Mouse (Mus musculus) stomach, embryonic 14.5 days (tissue): ENCODE data around the gene Bysl. TPM values are rescaled to one million over a fixed set of nuclear protein-coding genes. Genes with fewer than 3 reads are reported as not detected.

ENCODE experiments used
- ATAC-seq: fragments of 200-750 bp; cut with Nextera tagmentation; 2 replicates; pipeline ENCODE4 v1.8.0; 2017; ENCODE audit warnings: low read depth, moderate TSS enrichment; ENCODE audit not compliant: insufficient number of reproducible peaks, insufficient read depth, low FRiP score
- H3K27ac ChIP-seq: fragments of 300-500 bp; sonication (generic); 2 replicates; pipeline ENCODE4 v1.5.1; 2014; ENCODE audit warnings: mild to moderate bottlenecking, low read length, moderate library complexity, mixed read lengths
- H3K27me3 ChIP-seq: fragments of 300-500 bp; sonication (generic); 2 replicates; pipeline ENCODE4 v1.6.1; 2014; ENCODE audit warnings: low read length, control low read depth, mixed read lengths; ENCODE audit not compliant: control insufficient read depth, insufficient read depth
- H3K36me3 ChIP-seq: fragments of 300-500 bp; sonication (generic); 2 replicates; pipeline ENCODE4 v1.6.1; 2014; ENCODE audit warnings: mild to moderate bottlenecking, control low read depth, low read length, moderate library complexity, mixed read lengths; ENCODE audit not compliant: control insufficient read depth, insufficient read depth
- H3K4me1 ChIP-seq: fragments of 300-500 bp; sonication (generic); 2 replicates; pipeline ENCODE4 v1.6.1; 2014; ENCODE audit warnings: low read length, control low read depth, mixed read lengths; ENCODE audit not compliant: control insufficient read depth, insufficient read depth
- H3K4me2 ChIP-seq: fragments of 300-500 bp; sonication (generic); replicated peaks from 2 replicates; pipeline ENCODE4 v1.6.1; 2014; ENCODE audit warnings: low read depth, low read length, control low read depth
- H3K4me3 ChIP-seq: fragments of 300-500 bp; sonication (generic); 2 replicates; pipeline ENCODE4 v1.5.1; 2014; ENCODE audit warnings: low read depth, low read length, control low read depth
- H3K9ac ChIP-seq: fragments of 300-500 bp; sonication (generic); replicated peaks from 2 replicates; pipeline ENCODE4 v1.6.1; 2014; ENCODE audit warnings: low read depth, mild to moderate bottlenecking, control low read depth, low read length, moderate library complexity, mixed read lengths
- H3K9me3 ChIP-seq: fragments of 300-500 bp; sonication (generic); 2 replicates; pipeline ENCODE4 v1.6.1; 2016; ENCODE audit warnings: low read depth, low read length, control low read depth; ENCODE audit not compliant: control insufficient read depth
- WGBS: fragments of 180-500 bp; shearing (Covaris S2); extraction: QIAGEN DNeasy Blood & Tissue Kit; methylation state at CpG from one replicate; pipeline ENCODE4 v1.1.7; 2014; 5-methylcytosine and 5-hydroxymethylcytosine counted together
- polyA plus RNA-seq: library from polyadenylated mRNA; unstranded; fragments of >200 nt; fragmentation: Nextera tagmentation; extraction: Ambion mirVana; gene quantifications from 2 replicates; pipeline ENCODE4 v1.2.1, GENCODE M21; 2014

Bysl gene
- polyA plus RNA-seq, 1 experiment from 2014 or later, result 22.1 TPM

DNA sequence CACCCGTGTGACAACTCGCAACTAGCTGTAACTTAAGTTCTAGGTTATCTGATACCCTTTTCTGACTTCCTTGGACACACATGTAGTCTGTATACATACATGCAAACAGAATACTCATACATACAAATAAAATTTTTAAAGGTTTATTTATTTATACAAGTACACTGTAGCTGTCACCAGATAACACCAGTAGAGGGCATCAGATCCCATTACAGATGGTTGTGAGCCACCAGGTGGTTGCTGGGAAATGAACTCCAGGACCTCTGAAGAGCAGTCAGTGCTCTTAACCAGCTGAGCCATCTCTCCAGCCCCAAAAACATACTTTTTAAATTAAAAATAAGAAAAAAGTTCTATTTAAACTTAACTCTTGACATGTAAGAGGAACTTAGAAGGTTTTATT, 31.7 kb upstream of the Bysl start:
- no peak overlapping the region for H3K27ac ChIP-seq

GRCm38 (mm10) chr17:47633999-47634770, 22.9 kb upstream of the Bysl start:
- Histone ChIP-seq H3K9ac (no peak overlapping the region), H3K9me3 (no peaks in the 10 kb centered on the region), H3K36me3 (no peaks in the 10 kb centered on the region), H3K27me3 (no peaks in the 10 kb centered on the region), H3K4me3 (no peak overlapping the region), H3K27ac (no peak overlapping the region), H3K4me1 (peaks cover 18% of the 10 kb centered on the region; the same call in 1 of the 2 replicates), H3K4me2 (no peak overlapping the region)
- WGBS, result 71% methylated on average over 7 of the region's 7 CpGs
- ATAC-seq, result no peak

More for the DNA sequence above, 31.7 kb upstream of the Bysl start:
- no peak overlapping the region for H3K4me3 ChIP-seq
- no peaks in the 10 kb centered on the region for H3K9me3 ChIP-seq
- H3K9ac ChIP-seq, result no peak overlapping the region
- H3K4me2 ChIP-seq, result no peak overlapping the region
- no peaks in the 10 kb centered on the region for H3K36me3 ChIP-seq
- no peak for ATAC-seq
- H3K27me3 ChIP-seq, result no peaks in the 10 kb centered on the region
- no peaks in the 10 kb centered on the region for H3K4me1 ChIP-seq
- WGBS, result 74% methylated on average over 2 of the region's 2 CpGs

DNA sequence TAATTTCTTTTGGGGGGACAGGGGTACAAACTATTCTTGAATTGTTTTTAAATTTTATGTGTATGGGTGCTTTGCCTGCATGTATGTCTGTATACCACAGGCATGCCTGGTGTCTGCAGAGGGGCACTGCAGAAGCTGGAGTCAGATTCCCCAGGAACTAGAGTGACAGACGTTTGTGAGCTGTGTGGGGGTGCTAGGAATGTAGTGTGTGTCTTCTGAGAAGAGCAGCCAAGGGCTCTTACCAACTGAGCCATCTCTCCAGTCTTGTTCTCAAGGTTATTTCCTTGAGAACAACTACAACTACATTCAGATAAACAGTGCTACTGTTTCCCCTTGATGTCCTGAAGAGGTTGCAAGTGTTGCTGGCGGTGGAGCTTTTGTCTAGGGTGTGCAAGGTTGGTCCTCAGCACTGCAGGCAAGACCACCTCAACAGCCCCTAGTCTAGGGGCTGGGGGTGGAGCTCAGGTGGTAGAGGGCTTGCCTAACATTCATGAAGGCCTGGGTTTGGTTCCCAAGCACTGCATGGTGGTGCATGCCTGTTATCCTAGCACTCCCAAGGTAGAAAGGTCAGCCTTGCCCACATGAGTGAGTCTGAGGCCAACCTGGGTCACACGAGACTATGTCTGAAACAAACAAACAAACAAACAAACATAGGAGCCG, 21.0 kb upstream of the Bysl start:
- Histone ChIP-seq H3K27me3 (no peaks in the 10 kb centered on the region), H3K27ac (no peak overlapping the region), H3K9me3 (no peaks in the 10 kb centered on the region), H3K4me2 (no peak overlapping the region), H3K4me3 (no peak overlapping the region), H3K36me3 (no peaks in the 10 kb centered on the region), H3K9ac (no peak overlapping the region), H3K4me1 (peaks cover 23% of the 10 kb centered on the region)
- WGBS, result 68% methylated on average over 4 of the region's 4 CpGs
- no peak for ATAC-seq

- Histone ChIP-seq H3K9me3 (no peaks in the 10 kb centered on the region), H3K4me3 (peak within 1 kb of the TSS; percentile 67), H3K27ac (peak within 1 kb of the TSS; percentile 91), H3K9ac (peak within 1 kb of the TSS; percentile 71), H3K4me1 (peaks cover 23% of the 10 kb centered on the region), H3K4me2 (peak within 1 kb of the TSS; percentile 98), H3K36me3 (peaks cover 3% of the 10 kb centered on the region; the same call in 1 of the 2 replicates), H3K27me3 (no peaks in the 10 kb centered on the region)
- 2% methylated on average over 3 of the region's 3 CpGs for WGBS
- no peak for ATAC-seq
Observed at GRCm38 (mm10) chr17:47630678-47631065, 19.4 kb upstream of the Bysl start, which contains the start of gene Usp49. Usp49 (plus strand) TSS chr17:47630690.

DNA sequence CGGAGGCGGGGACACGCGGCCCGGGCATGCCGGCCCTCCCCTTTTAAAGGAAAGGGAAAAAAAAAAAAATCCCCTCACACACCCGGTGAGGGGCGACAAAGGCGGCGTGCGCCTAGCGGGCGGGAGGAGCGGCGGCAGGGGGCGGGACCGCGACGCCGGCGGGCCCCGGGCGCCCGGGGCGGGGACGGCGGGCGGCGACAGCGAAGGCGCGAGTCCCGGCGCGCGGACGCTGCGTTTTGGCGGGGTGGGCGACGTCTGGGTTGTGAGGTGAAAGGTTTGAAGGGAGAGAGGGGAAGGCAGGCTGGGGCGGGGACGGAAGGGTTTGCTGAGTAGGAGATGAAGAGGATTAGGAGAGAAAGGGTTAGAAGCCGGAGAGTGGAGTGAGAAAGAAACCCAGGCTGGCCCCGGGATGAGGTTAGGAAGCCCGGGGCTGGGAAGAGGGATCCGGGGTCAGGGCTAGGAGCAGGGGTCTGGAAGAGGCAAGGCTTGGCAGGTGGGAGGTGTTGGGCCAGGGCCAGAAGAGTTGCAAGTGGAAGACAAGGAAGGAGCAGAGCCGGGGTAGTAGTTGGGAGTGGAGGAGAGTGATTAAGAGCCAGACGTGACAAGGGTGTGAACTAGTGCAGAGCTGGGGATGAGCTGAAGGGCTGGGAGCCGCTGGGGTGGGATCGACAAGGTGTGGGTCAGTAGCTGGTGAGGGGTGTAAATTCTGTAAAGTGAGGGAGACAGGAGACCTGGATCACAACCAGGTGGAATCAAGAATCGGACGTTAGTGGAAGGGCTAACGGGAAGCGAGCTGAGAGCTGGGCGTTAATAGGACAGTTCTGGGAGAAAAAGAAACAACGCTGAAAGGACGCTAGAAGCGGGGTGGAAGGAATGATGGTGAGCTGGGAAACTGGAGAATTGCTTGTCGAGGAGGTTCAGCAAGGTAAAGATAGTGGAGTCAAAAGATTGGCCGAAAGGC, 18.7 kb upstream of the Bysl start:
- Histone ChIP-seq H3K36me3 (peaks cover 8% of the 10 kb centered on the region; the same call in 1 of the 2 replicates), H3K27me3 (no peaks in the 10 kb centered on the region), H3K27ac (peak overlapping the region; percentile 91), H3K4me2 (peak overlapping the region; percentile 98), H3K9ac (peak overlapping the region; percentile 71), H3K4me1 (peaks cover 23% of the 10 kb centered on the region), H3K9me3 (no peaks in the 10 kb centered on the region), H3K4me3 (peak overlapping the region; percentile 67)
- under 1% methylated on average over 60 of the region's 61 CpGs for WGBS
- peak; percentile 30; the same call in 1 of the 2 replicates for ATAC-seq

- WGBS, result under 1% methylated on average over 62 of the region's 63 CpGs
- peaks cover 23% of the 10 kb centered on the region for H3K4me1 ChIP-seq
- peak overlapping the region; percentile 91 for H3K27ac ChIP-seq
- H3K27me3 ChIP-seq, result no peaks in the 10 kb centered on the region
- no peaks in the 10 kb centered on the region for H3K9me3 ChIP-seq
- H3K4me2 ChIP-seq, result peak overlapping the region; percentile 98
- peak overlapping the region; percentile 67 for H3K4me3 ChIP-seq
- ATAC-seq, result peak; percentile 94
- peak overlapping the region; percentile 71 for H3K9ac ChIP-seq
- peaks cover 11% of the 10 kb centered on the region for H3K36me3 ChIP-seq
Observed at GRCm38 (mm10) chr17:47628851-47629676, 17.8 kb upstream of the Bysl start.

GRCm38 (mm10) chr17:47627791-47628190, 16.5 kb upstream of the Bysl start:
- Histone ChIP-seq H3K9me3 (no peaks in the 10 kb centered on the region), H3K4me3 (no peak overlapping the region; the same call in 1 of the 2 replicates), H3K4me2 (peak overlapping the region; percentile 98), H3K4me1 (peaks cover 19% of the 10 kb centered on the region), H3K9ac (no peak overlapping the region), H3K27me3 (no peaks in the 10 kb centered on the region), H3K27ac (no peak overlapping the region), H3K36me3 (peaks cover 24% of the 10 kb centered on the region)
- 87% methylated on average over 2 of the region's 2 CpGs for WGBS
- ATAC-seq, result no peak
